Mouse (Mus musculus) WW6 (cell line): ENCODE measurements around the gene Tspoap1.
A peak's percentile ranks its signal among the peaks of the same experiment; 100 is the strongest.

Experiments used
- DNase-seq: peaks from one replicate; pipeline ENCODE4 v3.0.0-alpha.2; 2013; ENCODE audit warnings: low read depth, low spot score

The Tspoap1 gene

DNA sequence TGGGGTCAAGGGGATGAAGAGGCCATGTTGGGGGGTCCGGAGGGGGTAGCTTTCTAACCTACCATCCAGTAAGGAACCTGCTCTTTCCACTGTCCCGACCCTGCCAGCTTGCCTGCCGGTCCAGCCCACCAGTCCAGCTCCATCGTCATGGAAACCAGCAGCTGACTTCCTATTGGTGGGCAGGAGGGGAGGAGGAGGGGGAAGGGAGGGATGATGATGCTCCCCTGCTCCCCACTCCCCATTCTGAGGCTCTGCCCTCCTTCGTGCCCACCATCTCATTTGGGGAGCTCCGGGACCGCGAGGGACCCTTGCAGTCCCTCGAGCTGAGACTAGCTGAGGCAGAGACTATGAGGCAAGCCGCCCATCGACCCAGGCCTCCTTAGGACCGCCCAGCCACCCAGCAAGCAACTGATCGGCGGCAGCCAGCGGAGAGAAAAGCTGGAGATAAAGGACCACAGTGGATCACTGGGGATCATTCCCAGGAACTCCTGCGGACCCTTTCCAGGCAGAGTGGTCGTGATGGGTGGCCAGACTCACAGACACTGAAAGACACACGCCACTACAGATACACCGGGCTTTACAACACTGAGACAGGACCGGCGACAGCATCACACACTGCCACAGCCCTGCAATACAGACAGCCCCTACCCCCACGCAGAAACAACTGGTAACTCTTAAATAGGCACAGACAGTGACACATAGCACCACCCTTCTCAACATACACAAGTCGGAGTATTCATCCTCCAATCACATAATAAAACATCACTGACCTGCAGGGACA is at the start of gene Tspoap1:
Tspoap1 (plus strand) TSS at position 241 of the 781 bp plus-strand sequence.
- DNase-seq: no peak

DNA sequence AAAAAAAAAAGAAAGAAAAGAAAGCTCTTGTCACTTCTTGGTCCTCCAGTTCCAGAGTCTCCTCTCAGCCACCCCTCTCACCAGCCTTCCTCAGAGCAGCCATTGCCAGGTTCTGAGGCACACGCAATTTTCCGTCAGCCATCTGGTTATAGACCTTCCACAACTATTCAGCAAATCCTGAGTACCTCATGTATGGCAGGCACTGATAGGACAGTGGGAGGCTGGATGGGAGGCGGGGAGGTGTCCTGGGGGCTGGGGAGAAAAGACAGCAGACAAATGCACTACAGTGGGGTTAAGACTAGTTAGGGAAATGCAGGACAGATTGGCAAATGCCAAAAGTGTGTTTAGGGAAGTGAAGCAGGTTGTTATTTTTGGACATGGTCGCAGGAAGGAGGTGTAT is 48.2 kb upstream of the Tspoap1 start:
- DNase-seq: no peak

DNA sequence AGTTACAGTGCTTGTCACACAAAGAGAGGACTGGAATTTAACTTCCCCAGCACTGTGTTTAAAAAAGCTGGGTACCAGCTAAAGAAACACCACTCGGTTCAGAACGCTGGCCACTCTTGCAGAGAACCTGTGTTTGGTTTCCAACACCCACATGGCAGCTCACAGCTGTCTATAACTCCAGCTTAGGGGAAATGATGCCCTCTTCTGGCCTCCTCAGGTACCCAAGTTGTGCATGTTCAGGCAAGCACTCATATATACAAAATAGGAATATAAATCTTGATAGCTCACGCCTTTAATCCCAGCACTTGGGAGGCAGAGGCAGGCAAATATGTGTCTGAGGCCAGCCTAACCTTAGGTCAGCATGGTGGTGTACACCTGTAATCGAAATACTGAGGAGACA is 44.3 kb upstream of the Tspoap1 start:
- DNase-seq: no peak

DNA sequence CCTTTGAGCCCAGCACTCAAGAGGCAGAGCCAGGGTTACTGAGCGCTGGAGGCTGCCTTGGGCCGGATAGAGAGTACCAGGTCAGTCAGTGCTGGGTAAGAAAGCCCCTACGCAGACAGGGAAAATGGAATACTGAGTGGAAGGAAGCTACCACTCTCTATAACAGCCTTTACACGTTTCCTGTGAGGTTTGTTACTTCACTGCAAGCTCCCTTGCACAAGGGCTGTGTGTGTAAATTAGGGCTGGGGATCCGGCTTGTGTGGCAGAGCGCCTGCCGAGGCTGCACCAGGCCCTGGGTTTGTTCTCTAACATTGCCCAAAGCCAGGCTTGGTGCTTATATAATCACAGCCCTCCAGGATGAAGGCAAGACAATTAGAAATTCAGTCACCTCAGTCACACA is 40.8 kb upstream of the Tspoap1 start:
- DNase-seq: no peak

DNA sequence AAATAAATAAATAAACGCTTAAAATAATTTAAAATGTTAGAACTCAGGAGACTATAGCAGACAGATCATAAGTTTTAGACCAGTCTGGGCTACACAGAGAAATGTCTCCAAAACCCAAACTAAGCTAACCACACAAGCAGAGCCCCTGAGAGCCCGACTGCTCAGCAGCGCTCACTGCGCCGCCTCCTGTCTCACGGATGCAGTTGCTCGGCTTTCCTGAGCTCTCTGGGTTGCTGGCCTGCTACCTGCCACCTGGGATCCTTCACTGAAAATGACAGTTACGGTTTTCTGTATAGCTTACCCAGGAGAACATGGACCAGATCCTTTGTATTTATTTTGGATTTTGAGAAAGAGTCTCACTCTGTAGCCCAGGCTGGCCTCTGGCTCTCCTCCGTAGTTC is 40.0 kb upstream of the Tspoap1 start:
- DNase-seq: no peak

DNA sequence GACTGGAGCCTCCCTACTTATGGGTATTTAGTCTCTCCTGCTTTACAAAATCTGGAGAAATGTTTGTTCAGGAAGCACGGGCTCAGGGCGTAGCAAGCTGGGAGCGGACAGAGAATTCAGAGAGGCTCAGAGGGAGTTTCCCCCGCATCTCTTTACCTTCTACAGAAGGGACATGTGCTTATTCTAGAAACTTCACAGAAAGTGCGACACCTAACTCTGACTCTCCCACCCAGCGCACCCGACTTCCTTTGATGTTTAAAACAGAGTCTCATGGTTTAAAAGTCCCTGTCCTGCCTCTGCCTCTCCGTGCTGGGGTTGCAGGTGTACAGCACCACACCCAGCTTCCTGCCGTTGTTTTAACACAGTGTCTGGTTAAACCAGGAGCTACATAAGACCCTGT is 39.5 kb upstream of the Tspoap1 start:
- DNase-seq: no peak

DNA sequence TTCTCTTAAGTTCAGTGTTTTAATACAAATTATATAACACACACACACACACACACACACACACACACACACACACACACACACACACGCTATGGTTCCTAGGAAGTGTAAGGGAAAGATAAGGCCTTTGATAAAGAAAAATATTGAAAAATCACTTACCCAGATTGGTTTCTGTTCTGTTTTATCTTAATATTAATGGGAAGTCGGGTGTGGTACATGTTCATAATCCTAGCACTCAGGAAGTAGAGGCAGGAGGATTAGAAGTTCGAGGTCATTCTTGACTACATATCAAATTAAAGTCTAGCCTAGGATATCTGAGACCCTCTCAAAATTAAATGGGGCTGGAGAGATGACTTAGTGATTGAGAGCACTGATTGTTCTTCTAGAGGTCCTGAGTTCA is 38.2 kb upstream of the Tspoap1 start:
- no peak for DNase-seq

DNA sequence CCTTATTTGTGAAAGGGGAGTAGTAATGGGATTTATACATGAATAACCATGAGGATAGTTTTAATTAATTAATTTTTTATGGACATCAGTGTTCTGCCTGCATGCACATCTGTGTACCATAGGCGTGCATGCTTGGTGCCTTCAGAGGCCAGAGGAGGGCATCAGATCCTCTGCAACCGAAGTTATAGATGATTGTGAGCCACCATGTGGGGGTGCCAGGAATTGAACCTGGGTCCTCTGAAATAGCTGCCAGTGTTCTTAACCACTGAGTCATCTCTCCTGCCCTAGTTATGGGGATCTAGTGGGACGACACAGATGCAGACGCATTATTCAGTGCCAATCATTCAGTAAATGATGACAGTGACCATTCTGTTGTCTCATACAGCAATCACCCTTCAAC is 37.5 kb upstream of the Tspoap1 start:
- no peak for DNase-seq

DNA sequence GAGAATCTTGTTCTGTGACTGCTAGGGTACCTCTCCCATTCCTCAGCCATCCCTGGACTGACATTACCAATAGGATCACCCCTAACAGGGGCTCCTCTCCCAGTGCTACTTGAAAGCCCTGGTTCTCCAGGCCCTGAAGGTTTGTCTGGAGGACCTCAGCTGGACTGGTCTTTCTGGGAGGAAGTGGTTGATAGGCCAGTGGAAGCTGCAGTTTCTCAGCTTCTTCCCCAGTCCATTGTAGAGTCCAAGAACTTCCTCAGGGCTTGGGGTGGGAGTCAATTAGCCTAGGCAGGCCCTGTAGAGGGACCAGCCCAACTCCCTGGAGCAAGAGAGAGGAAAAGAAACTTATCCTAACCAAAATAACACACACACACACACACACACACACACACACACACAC is 34.8 kb upstream of the Tspoap1 start:
- DNase-seq: no peak

DNA sequence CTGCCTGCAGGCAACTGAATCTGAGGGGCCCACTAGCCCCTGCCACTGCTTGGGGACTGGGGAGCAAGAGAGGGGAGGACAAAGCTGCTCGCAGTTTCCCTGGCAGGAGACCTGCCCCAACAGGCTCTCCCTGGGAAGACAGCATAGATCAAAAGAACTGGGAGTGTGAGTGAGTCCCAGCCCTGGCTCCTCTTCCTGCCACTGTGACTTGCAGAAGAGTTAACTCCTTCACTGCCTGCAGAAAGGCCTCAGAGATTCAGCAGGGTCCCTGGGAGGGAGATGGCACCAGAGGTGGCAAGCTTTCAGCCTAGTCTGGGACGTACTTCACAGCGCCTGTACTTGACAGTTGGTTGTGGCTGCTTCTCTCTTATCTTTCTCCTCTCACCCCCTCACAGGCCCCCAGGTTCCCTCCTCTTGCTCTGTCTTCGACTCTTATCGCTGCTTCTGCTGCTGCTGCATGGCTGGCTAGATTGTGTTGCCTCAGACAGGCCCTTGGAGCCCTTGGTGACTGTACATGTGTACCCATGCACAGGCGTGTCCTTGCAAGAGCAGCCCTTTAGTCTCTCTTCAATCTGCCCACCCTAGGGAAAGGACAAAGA is 34.3 kb upstream of the Tspoap1 start:
- no peak for DNase-seq

DNA sequence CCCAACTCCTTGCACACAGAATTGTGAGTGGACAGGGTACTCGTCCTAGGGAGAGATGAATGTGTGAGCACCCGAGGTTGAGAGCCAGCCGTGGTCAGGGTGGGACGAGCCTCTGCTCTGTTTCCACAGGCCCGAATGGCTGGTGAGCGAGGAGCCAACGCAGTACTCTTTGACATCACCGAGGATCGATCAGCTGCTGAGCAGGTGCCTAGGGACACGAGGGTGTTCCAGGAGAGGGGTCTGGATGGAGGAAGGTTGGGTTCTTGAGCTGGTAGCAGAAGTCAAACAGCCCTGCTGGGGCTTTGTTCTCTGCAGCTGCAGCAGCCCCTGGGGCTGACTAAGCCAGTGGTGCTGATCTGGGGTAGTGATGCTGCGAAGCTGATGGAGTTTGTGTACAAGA is 33.3 kb upstream of the Tspoap1 start:
- no peak for DNase-seq

DNA sequence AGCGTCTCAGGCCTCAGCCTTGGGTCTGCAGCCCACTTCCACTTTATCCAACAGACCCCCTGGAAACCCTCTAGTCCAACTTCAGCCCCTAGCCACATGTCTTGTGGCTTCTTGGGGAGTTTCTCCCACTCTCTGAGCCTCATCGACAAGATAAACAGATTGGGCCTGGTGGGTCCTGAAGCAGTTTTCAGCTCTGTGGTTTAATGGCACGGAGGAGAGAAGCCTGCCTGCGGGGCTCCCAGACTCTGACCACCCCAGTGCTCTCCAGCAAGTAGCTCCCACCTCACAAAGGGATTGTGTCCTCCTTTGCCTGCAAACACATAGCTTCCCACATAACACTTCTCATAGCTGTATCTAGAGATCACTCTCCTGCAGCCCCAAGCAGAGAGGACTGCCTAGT is 32.9 kb upstream of the Tspoap1 start:
- DNase-seq: no peak

DNA sequence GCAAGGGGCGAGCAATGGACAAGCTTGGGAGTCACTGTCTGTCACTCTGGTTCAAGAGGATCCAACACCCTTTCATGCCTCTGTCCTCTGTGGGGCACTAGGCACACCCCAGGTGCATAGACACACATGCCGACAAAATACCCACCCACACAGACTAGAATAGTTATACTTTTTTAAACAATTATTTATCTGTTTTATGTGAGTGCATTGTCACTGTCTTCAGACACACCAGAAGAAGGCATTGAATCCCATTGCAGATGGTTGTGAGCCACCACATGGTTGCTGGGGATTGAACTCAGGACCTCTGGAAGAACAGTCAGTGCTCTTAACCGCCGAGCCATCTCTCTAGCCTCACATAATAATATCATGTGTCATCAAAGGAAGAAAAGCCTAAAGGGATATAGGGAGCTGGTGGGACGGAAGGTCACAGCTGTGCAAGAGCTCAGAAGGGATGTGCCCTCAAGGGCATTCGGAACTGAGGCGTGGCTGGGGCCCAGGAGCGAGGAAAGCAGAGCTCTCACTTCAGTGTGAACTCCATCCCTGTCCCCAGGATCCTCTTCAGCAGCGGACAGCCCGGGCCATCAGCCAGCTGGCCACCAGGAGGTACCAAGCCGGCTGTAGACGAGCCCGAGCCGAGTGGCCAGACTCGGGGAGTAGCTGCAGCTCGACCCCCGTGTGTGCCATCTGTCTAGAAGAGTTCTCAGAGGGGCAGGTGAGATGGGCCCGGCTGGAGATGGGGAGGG is 31.3 kb upstream of the Tspoap1 start:
- DNase-seq: no peak

DNA sequence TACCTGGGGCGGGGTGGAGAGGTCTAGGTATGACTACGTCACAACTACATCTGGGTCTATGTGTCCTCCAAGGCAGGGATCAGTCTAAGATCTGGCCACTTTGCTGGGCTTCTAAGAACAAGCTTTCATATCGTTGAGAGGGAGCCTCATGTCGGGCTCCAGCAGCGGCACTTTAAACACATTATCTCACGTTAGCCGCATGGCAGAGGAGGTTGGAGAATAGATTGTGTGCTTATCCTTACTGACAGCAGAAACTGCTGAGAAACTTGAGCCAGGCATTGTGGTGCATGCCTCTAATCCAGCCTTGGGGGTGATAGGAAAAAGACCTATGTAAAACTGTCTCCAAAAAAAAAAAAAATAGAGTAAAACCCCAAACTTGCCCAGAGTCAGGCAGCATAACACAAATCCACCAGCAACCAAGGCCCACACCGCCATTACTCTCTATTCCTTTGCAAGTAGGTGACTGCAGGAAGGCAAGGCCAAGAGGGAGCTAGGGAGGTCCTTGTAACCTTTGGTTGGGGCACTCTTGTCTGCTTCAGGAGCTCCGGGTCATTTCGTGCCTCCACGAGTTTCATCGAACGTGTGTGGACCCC is 30.7 kb upstream of the Tspoap1 start:
- no peak for DNase-seq

DNA sequence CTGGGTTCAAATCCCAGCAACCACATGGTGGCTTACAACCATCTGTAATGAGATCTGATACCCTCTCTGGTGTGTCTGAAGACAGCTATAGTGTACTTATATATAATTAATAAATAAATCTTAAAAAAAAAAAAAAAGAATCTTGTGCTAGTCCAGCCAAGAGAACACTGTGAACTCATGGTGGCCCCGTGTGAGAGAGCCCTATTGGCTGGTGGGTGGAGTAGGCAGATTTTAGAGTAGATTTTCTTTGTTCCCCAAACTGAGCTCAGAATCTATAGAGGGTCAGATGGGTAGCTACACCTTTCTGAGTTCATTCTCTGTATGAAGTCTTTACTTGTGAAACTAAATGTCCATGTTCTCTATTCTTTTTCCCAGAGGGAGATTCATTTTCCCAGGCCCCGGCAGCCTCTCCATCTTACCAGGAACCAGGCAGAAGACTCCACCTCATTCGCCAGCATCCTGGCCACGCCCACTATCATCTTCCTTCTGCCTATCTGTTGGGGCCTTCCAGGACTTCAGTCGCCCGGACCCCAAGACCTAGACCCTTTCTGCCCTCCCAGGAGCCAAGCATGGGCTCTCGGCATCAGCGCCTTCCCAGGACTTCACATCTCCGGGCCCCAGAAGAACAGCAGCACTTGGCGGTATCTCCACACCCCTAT is 29.6 kb upstream of the Tspoap1 start:
- no peak for DNase-seq

DNA sequence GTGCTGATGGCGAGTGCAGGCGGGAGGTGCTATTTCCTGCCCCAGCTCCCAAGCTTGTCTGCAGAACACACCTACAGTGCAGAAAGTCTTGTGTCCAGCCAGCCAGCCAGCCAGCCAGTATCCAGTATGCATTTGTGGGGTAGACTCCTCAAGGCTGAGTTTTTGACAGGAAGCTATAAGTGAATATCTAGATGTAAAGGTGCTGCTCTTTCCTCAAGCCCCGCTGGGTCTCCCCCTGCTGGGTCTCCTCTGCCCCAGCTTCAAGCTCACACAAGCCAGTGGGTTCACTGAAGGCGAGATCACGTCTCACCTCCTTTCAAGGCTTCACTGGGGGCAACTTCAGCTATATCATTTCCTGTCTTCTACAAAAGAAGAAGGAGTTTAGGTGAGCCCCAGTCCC is 26.0 kb upstream of the Tspoap1 start:
- no peak for DNase-seq

DNA sequence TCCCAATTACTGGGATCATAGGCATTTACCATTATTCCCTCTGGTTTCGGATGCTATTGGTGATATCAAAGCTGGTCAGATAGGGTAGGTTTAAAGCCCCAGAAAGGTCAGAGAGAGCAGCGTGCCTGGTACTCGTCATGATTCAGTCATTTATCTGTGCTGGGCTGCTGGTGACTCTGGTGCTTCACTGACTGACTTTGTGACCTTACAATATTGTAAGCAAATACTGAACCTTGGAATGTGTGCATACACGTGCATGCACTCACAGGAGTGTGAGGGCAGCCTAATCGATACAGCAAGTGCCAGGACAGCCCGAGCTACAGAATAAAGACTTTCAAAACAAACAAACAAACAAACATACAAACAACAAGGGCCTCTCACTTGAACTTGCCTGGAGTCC is 24.6 kb upstream of the Tspoap1 start:
- no peak for DNase-seq

DNA sequence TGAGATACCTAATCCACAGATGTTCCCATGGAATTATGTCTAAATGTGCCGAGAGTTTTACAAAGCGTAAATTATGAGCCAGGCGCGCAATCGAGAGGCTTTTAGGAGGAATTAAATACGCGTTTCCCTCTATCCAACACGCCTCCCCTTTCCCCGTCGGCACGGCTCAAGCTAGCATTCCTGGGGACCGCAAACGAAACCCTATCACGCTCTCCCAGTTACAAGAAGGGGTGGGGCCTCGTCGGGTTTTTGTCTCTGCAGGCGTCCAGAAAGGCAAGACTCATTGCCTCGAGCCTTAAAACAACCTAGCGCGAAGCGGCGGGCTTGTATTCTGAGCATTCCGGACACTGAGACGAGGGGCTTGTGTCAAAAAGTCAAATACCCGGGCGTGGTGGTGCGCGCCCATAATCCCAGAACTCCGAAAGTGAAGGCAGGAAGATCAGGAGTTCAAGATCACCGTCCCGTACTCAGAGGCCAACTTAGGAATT is 23.6 kb upstream of the Tspoap1 start:
- no peak for DNase-seq

DNA sequence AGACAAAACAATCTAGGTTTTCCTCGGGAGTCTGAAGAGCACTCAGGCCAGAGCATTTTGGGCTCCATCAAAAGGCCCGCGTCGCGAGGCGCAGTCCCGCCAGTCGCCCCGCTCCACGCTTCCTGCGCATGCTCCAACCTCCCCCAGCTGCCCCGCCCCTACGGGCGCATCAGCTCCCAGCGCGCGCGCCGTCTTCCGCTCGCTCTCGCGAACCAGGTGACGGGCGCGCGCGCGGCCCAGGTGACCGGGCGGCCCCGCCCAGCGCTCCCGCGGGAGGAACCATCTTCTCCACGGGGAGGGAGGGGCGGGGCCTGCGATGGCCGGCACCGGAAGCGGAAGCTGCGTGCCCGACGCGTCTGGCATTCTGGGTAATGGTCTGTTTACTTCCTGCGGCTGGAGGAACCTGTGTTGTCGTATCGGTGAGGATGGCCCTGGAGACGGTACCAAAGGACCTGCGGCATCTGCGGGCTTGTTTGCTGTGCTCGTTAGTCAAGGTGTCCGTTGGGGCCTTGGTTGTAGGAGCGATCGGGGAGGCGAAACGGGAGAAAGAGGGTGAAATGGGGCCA is 23.1 kb upstream of the Tspoap1 start, which contains the start of gene Supt4a:
Supt4a (plus strand) TSS at position 378 of the 566 bp plus-strand sequence.
- peak; percentile 98 for DNase-seq

DNA sequence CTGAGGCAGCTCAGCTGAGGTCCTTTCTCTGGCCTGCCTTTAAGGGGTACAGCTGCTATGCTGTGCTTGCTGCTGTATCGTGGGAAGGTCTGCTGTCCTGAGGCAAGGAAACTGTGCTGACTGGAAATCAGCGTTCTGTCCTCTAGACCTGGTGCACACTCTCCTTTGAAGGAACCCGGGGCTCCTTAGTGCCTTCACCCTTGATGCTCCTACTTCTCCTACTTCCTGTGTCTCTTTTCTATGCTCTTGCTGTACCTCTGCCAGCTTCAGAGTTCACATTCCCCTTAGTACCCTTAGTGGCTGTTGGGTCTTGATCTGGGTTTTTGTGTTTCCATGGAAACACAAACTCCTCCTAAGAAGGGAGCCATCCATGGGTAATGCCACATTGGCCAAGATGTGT is 16.6 kb upstream of the Tspoap1 start:
- no peak for DNase-seq

DNA sequence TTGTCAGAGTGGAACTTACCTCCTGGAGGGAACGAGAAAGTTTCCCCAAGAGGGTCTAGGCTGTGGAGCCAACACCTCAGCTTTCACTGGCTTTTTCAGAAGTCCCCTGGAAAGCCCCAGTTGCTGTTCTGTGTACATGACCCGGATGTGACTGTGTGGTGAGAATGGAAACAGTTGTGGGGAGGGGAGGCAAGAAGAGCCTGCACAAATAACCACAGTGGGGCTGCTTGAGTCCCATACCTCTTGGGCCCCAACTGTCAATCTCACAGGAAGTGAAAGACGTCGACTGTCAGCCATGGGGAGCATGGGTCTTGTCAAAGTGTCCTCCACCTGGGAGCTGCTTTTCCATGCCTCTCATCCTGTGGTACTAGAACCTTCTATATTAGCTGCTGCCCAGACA is 15.4 kb upstream of the Tspoap1 start:
- DNase-seq: no peak
